Mouse (Mus musculus) ES-E14 (cell line): ENCODE data around the gene Bst1. TPM values are rescaled to one million over a fixed set of nuclear protein-coding genes. Genes with fewer than 3 reads are reported as not detected.

Experiments used
- DNase-seq: peaks from one replicate; pipeline ENCODE4 v3.0.0-alpha.2; 2013; ENCODE audit warnings: low read depth, low spot score
- H3K27ac ChIP-seq: 2 replicates; pipeline ENCODE4 v1.5.1; 2012; ENCODE audit warnings: low read depth, mild to moderate bottlenecking, low read length, moderate library complexity, mixed read lengths; ENCODE audit not compliant: poor library complexity, insufficient read depth, severe bottlenecking
- H3K36me3 ChIP-seq: 2 replicates; pipeline ENCODE4 v1.6.1; 2012; ENCODE audit warnings: mild to moderate bottlenecking, low read length, moderate library complexity, mixed read lengths; ENCODE audit not compliant: control insufficient read depth, poor library complexity, insufficient read depth, severe bottlenecking
- H3K4me1 ChIP-seq, 2 experiments: fragments of 150-350 bp in 1 of 2; sonication (generic) in 1 of 2; 2 replicates each; pipeline ENCODE4 v1.6.1; 2012; ENCODE audit warnings: low read length in 2 of 2, mild to moderate bottlenecking in 1 of 2, mixed read lengths in 1 of 2; ENCODE audit not compliant: control insufficient read depth in 2 of 2, insufficient read depth in 2 of 2, poor library complexity in 1 of 2
- H3K4me3 ChIP-seq, 2 experiments: fragments of 150-350 bp in 1 of 2; sonication (generic) in 1 of 2; 2 replicates each; pipeline ENCODE4 v1.5.1; 2012; ENCODE audit warnings: low read length in 2 of 2, low read depth in 1 of 2, mild to moderate bottlenecking in 1 of 2, mixed read lengths in 1 of 2; ENCODE audit not compliant: insufficient read depth in 1 of 2, poor library complexity in 1 of 2, severe bottlenecking in 1 of 2
- H3K9ac ChIP-seq: 2 replicates; pipeline ENCODE4 v1.6.1; 2012; ENCODE audit warnings: low read depth, mild to moderate bottlenecking, low read length, mixed read lengths; ENCODE audit not compliant: poor library complexity, insufficient read depth, severe bottlenecking
- H3K9me3 ChIP-seq: fragments of 150-350 bp; sonication (generic); 2 replicates; pipeline ENCODE4 v1.6.1; 2012; ENCODE audit warnings: low read depth, mild to moderate bottlenecking, low read length; ENCODE audit not compliant: control insufficient read depth, insufficient read depth
- CHD2 ChIP-seq: IDR thresholded peaks from 2 replicates; pipeline ENCODE4 v1.6.1; 2014; ENCODE audit warnings: mild to moderate bottlenecking, low read depth, low read length, inconsistent platforms
- HCFC1 ChIP-seq: IDR thresholded peaks from 2 replicates; pipeline ENCODE4 v1.6.1; 2012; ENCODE audit warnings: low read length, inconsistent platforms, borderline replicate concordance; ENCODE audit not compliant: insufficient read depth
- MAFK ChIP-seq: IDR thresholded peaks from 2 replicates; pipeline ENCODE4 v1.6.1; 2014; ENCODE audit warnings: mild to moderate bottlenecking, low read depth, low read length, inconsistent platforms; ENCODE audit not compliant: insufficient read depth
- ZC3H11A ChIP-seq: IDR thresholded peaks from 2 replicates; pipeline ENCODE4 v1.6.1; 2012; ENCODE audit warnings: low read depth, mild to moderate bottlenecking, inconsistent platforms, low read length, borderline replicate concordance
- ZNF384 ChIP-seq: IDR thresholded peaks from 2 replicates; pipeline ENCODE4 v1.6.1; 2012; ENCODE audit warnings: low read depth, low read length, inconsistent platforms
- in situ Hi-C, 2 experiments: fragments of 600-800 bp; cut with MboI; formaldehyde crosslinking; loops; one replicate each; pipeline ENCODE4 v1.15.1; 2025; ENCODE audit warnings: low sequenced_read_pairs in 2 of 2, inconsistent platforms in 1 of 2; ENCODE audit not compliant: unreplicated experiment in 2 of 2
- total RNA-seq: library from RNA; depleted of rRNA; stranded (reverse); fragments of 300-350 nt; gene quantifications from 2 replicates; pipeline ENCODE4 v1.2.3, GENCODE M21; 2012

Gene Bst1
- total RNA-seq, 1 experiment, result 1.1 TPM

GRCm38 (mm10) chr5:43868711-43869600 lies 50.3 kb downstream of the Bst1 start:
- peak overlapping the region; percentile 54 to 56 for H3K4me3 ChIP-seq
- H3K36me3 ChIP-seq, result no peaks in the 10 kb centered on the region
- peaks cover 10 to 17% of the 10 kb centered on the region in 2 experiments; a peak in 2 of 4 replicates for H3K4me1 ChIP-seq
- no peaks in the 10 kb centered on the region for H3K9me3 ChIP-seq
- peak overlapping the region; percentile 72; the same call in 1 of the 2 replicates for H3K9ac ChIP-seq
- peak overlapping the region; percentile 93 for H3K27ac ChIP-seq
- TF ChIP-seq MAFK, result no peak
- no peak for TF ChIP-seq HCFC1
- peak; percentile 94 for DNase-seq
- in situ Hi-C loops, result no loop called here

- no peak overlapping the region for H3K27ac ChIP-seq
- no peak for DNase-seq
- H3K36me3 ChIP-seq, result no peaks in the 10 kb centered on the region
- no peak overlapping the region for H3K9ac ChIP-seq
- H3K4me1 ChIP-seq, result peaks cover 10 to 12% of the 10 kb centered on the region in 2 experiments; a peak in 2 of 4 replicates
- H3K4me3 ChIP-seq, result no peak overlapping the region
- no peaks in the 10 kb centered on the region for H3K9me3 ChIP-seq
- TF ChIP-seq ZC3H11A, result no peak
- in situ Hi-C loops, result no loop called here
Measured at GRCm38 (mm10) chr5:43871845-43872244, 53.2 kb downstream of the Bst1 start.

GRCm38 (mm10) chr5:43872652-43873051 lies 54.0 kb downstream of the Bst1 start:
- no peak overlapping the region for H3K9ac ChIP-seq
- H3K4me1 ChIP-seq, result peaks cover 8 to 10% of the 10 kb centered on the region in 2 experiments; a peak in 2 of 4 replicates
- H3K9me3 ChIP-seq, result no peaks in the 10 kb centered on the region
- H3K36me3 ChIP-seq, result no peaks in the 10 kb centered on the region
- TF ChIP-seq CHD2 (no peak), MAFK (no peak), ZNF384 (no peak), ZC3H11A (no peak), HCFC1 (no peak)
- H3K4me3 ChIP-seq, result no peak overlapping the region
- no peak for DNase-seq
- in situ Hi-C loops, result no loop called here
- no peak overlapping the region for H3K27ac ChIP-seq

- Histone ChIP-seq H3K36me3 (no peaks in the 10 kb centered on the region), H3K4me3 (no peak overlapping the region), H3K9ac (no peak overlapping the region), H3K9me3 (no peaks in the 10 kb centered on the region), H3K4me1 (no peaks in the 10 kb centered on the region), H3K27ac (no peak overlapping the region)
- in situ Hi-C loops, result no loop called here
- no peak for DNase-seq
- TF ChIP-seq ZNF384, result no peak
- TF ChIP-seq HCFC1, result no peak
- TF ChIP-seq ZC3H11A, result no peak
- no peak for TF ChIP-seq CHD2
- no peak for TF ChIP-seq MAFK
Measured at GRCm38 (mm10) chr5:43882034-43882433, 63.3 kb downstream of the Bst1 start.
